Mouse (Mus musculus) G1E (cell line): ENCODE measurements at regions not wholly inside any gene's neighbourhood (a gene's known extent, or its start where the extent isn't known, plus 50 kb on each side); places are given as distances from the start of the nearest gene placed in this dataset.

ENCODE experiments used
- CTCF ChIP-seq: IDR thresholded peaks from 2 replicates; pipeline ENCODE4 v1.5.1; 2012; ENCODE audit warnings: low read depth, low read length, inconsistent platforms, mixed read lengths
- GATA1 ChIP-seq: IDR thresholded peaks from 2 replicates; pipeline ENCODE4 v1.6.1; 2012; ENCODE audit warnings: borderline replicate concordance, low read length, inconsistent platforms, mixed read lengths
- POLR2AphosphoS5 ChIP-seq: IDR thresholded peaks from 2 replicates; pipeline ENCODE4 v1.6.1; 2012; ENCODE audit warnings: low read depth, low read length, inconsistent platforms; ENCODE audit not compliant: insufficient replicate concordance
- TAL1 ChIP-seq: conservative IDR thresholded peaks from 2 replicates; pipeline ENCODE4 v1.6.1; 2012; ENCODE audit warnings: low read depth, low read length, inconsistent platforms, mixed read lengths

GRCm38 (mm10) chr12:112250894-112251293 lies 104.9 kb downstream of the Kif26a start:
- TF ChIP-seq CTCF (no peak), GATA1 (no peak), TAL1 (no peak), POLR2AphosphoS5 (no peak)
